Mouse (Mus musculus) kidney, adult 2 months (tissue): ENCODE measurements at regions not wholly inside any gene's neighbourhood (a gene's known extent, or its start where the extent isn't known, plus 50 kb on each side); places are given as distances from the start of the nearest gene placed in this dataset.

Experiments used
- CTCF ChIP-seq: fragments of 200-500 bp; conservative IDR thresholded peaks from 2 replicates; pipeline ENCODE4 v1.5.1; 2011; ENCODE audit warnings: low read depth, mild to moderate bottlenecking, control low read depth, low read length, moderate library complexity, mixed read lengths; ENCODE audit not compliant: insufficient read depth, insufficient read length
- POLR2A ChIP-seq: fragments of 200-500 bp; IDR thresholded peaks from one replicate; pipeline ENCODE4 v1.6.1; 2011; ENCODE audit warnings: low read depth, low read length, control low read depth

DNA sequence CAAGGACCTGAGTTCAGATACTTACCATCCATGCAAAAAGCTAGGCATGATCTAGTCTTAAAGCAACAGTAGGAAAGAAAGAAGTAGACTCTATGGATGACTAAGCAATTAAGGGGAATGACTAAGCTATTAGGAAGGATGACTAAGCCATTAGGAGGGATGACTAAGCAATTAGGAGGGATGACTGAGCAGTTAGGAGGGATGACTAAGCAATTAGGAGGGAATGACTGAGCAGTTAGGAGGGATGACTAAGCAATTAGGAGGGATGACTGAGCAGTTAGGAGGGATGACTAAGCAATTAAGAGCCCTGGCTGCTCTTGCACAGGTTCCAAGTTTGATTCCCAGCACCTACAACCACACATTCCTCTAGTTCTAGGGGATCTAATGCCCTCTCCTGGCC, 113.9 kb downstream of the Nxnl2 start:
- TF ChIP-seq POLR2A (no peak), CTCF (no peak)
